Mouse (Mus musculus): ENCODE results near the gene Gpr27. TPM values are rescaled to one million over a fixed set of nuclear protein-coding genes. Genes with fewer than 3 reads are reported as not detected.
A peak's percentile ranks its signal among the peaks of the same experiment; 100 is the strongest.

Gpr27 gene
- polyA plus RNA-seq, 1 experiment from 2014 or later: 0.04 TPM

DNA sequence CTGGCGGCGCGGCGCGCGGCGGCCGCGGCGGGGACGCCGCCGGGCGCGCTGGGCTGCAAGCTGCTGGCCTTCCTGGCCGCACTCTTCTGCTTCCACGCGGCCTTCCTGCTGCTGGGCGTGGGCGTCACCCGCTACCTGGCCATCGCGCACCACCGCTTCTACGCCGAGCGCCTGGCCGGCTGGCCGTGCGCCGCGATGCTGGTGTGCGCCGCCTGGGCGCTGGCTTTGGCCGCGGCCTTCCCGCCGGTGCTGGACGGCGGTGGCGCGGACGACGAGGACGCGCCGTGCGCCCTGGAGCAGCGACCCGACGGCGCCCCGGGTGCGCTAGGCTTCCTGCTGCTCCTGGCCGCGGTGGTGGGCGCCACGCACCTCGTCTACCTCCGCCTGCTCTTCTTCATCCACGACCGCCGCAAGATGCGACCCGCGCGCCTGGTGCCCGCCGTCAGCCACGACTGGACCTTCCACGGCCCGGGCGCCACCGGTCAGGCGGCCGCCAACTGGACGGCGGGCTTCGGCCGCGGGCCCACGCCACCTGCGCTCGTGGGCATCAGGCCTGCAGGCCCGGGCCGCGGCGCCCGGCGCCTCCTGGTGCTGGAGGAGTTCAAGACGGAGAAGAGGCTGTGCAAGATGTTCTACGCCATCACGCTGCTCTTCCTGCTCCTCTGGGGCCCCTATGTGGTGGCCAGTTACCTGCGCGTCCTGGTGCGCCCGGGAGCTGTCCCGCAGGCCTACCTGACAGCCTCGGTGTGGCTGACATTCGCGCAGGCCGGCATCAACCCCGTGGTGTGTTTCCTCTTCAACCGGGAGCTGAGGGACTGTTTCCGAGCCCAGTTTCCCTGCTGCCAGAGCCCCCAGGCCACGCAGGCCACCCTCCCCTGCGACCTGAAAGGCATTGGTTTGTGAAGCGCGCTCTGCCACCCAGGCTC is 700 bp downstream of the Gpr27 start:
- H3K9ac ChIP-seq (ENCODE audit: low read depth, low read length): no peak overlapping the region
- no peak for ATAC-seq (ENCODE audit: low read depth)
- no peaks in the 10 kb centered on the region for H3K4me1 ChIP-seq (ENCODE audit: control insufficient read depth, low read depth, low read length)
- H3K36me3 ChIP-seq (ENCODE audit: control insufficient read depth, insufficient read depth): no peaks in the 10 kb centered on the region
- no peak overlapping the region for H3K27ac ChIP-seq (ENCODE audit: low read length)
- WGBS (ENCODE audit: insufficient replicate concordance): 3% methylated on average over 86 of the region's 110 CpGs
- no peaks in the 10 kb centered on the region for H3K9me3 ChIP-seq (replicated peaks; ENCODE audit: control insufficient read depth, low read length)
- H3K27me3 ChIP-seq (ENCODE audit: control insufficient read depth, insufficient read depth, low read depth, low read length): peaks cover 71% of the 10 kb centered on the region
- peak overlapping the region; percentile 51 for H3K4me3 ChIP-seq (ENCODE audit: low read depth, low read length)
- peak overlapping the region; percentile 64 for H3K4me2 ChIP-seq (ENCODE audit: low read depth, low read length)

DNA sequence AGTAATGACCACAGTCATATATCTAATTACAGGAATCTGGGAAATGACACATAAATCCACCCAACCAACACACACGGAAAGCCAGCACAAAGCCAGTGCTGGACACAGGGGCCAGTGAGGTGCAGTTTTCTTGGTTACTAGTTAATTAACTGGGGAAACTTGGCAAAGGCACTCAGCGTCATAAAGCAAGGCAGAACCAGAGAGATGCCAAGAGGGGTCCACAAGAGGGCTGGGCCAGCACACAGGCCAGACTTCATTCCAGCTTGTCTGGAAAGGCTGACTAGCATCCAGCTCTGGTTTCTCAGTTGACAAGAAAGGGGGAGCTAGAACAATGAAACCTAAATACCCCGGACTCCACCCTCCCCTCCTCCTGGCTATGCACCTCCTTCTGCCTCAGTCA is 8.0 kb downstream of the Gpr27 start:
- ATAC-seq (ENCODE audit: low read depth): no peak

DNA sequence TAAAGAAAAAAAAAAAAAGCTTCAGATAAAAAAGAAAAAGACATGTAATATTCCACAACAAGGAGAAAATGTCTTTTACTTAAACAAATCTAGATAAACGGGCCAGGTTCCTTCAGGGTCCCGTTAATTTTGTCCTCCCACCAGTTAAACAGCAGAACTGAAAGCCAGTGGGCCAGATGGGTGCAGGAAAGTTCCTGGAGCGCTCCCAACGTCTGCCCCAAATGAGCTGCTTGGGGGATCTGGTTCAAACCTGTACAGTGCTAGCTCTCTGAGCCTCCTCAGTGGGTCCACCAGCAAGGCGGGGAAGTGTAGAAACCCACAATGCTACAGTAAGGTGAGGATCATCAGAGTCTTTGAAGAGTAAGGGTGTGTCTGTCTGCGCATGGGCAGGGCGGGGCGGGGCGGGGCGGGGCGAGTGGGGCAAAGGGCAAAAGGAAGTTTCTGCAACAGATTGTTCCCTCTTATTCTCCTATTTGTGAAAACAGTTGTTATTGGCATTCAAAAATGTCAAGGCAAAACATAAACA is 19.2 kb downstream of the Gpr27 start:
- no peaks in the 10 kb centered on the region for H3K4me1 ChIP-seq (ENCODE audit: control insufficient read depth, low read depth, low read length)
- 40% methylated on average over 11 of the region's 11 CpGs for WGBS (ENCODE audit: insufficient replicate concordance)
- no peak for ATAC-seq (ENCODE audit: low read depth)
- H3K4me3 ChIP-seq (ENCODE audit: low read depth, low read length): no peak overlapping the region
- H3K9me3 ChIP-seq (replicated peaks; ENCODE audit: control insufficient read depth, low read length): no peaks in the 10 kb centered on the region
- no peaks in the 10 kb centered on the region for H3K36me3 ChIP-seq (ENCODE audit: control insufficient read depth, insufficient read depth)
- H3K9ac ChIP-seq (ENCODE audit: low read depth, low read length): no peak overlapping the region
- no peak overlapping the region for H3K27ac ChIP-seq (ENCODE audit: low read length)
- H3K4me2 ChIP-seq (ENCODE audit: low read depth, low read length): no peak overlapping the region
- peaks cover 1% of the 10 kb centered on the region; the same call in 1 of the 2 replicates for H3K27me3 ChIP-seq (ENCODE audit: control insufficient read depth, insufficient read depth, low read depth, low read length)

More for the DNA sequence above, 8.0 kb downstream of the Gpr27 start:
- Histone ChIP-seq H3K9me3 (replicated peaks; ENCODE audit: control insufficient read depth, low read length) (no peaks in the 10 kb centered on the region), H3K36me3 (ENCODE audit: control insufficient read depth, insufficient read depth) (no peaks in the 10 kb centered on the region), H3K4me2 (ENCODE audit: low read depth, low read length) (no peak overlapping the region), H3K9ac (ENCODE audit: low read depth, low read length) (no peak overlapping the region), H3K4me3 (ENCODE audit: low read depth, low read length) (no peak overlapping the region), H3K4me1 (ENCODE audit: control insufficient read depth, low read depth, low read length) (no peaks in the 10 kb centered on the region), H3K27ac (ENCODE audit: low read length) (no peak overlapping the region), H3K27me3 (ENCODE audit: control insufficient read depth, insufficient read depth, low read depth, low read length) (peaks cover 9% of the 10 kb centered on the region)
- WGBS (ENCODE audit: insufficient replicate concordance): 53% methylated on average over 3 of the region's 3 CpGs

DNA sequence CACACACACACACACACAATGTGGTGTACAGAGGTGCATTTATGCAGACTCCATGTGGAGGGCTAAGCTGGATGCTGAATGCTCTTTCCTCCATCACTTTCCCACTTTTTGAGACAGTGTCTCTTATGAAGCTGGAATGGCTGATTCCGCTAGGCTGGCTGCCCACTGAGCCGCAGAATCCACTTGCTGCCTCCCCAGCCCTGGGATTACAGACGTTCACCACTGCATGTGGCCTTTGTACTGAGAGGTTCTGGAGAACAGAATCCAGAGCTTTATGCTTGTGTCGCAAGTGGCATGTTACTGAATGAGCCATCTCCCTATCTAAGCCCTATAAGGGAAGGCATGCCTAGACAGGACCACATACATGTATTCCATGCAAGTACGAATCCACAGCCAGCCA is 20.8 kb downstream of the Gpr27 start:
- Histone ChIP-seq H3K36me3 (ENCODE audit: control insufficient read depth, insufficient read depth) (no peaks in the 10 kb centered on the region), H3K9ac (ENCODE audit: low read depth, low read length) (no peak overlapping the region), H3K27ac (ENCODE audit: low read length) (no peak overlapping the region), H3K27me3 (ENCODE audit: control insufficient read depth, insufficient read depth, low read depth, low read length) (peaks cover 2% of the 10 kb centered on the region; the same call in 1 of the 2 replicates), H3K4me2 (ENCODE audit: low read depth, low read length) (no peak overlapping the region), H3K4me1 (ENCODE audit: control insufficient read depth, low read depth, low read length) (no peaks in the 10 kb centered on the region), H3K9me3 (replicated peaks; ENCODE audit: control insufficient read depth, low read length) (no peaks in the 10 kb centered on the region), H3K4me3 (ENCODE audit: low read depth, low read length) (no peak overlapping the region)
- no peak for ATAC-seq (ENCODE audit: low read depth)
- WGBS (ENCODE audit: insufficient replicate concordance): 70% methylated on average over 5 of the region's 5 CpGs

DNA sequence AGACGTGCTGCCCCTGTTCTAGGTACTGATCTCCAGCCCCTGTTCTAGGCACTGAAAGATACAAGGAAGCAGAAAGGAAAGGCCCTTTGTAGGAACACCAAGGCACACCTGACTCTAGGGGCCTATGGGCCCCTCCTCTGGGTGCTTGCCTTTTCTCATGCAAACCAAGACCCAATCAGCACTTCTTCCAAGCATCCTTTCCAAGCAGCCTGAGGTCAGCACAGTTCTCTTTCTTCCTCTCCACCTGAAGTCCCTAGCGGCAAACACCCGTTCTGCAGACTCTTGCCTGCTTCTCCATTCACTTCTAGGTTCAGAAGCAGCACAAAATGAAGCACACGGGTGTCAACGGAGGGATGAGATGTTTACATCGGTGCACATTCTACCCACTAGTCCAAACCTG is 22.7 kb downstream of the Gpr27 start:
- Histone ChIP-seq H3K27ac (ENCODE audit: low read length) (no peak overlapping the region), H3K4me3 (ENCODE audit: low read depth, low read length) (no peak overlapping the region), H3K36me3 (ENCODE audit: control insufficient read depth, insufficient read depth) (no peaks in the 10 kb centered on the region), H3K4me2 (ENCODE audit: low read depth, low read length) (no peak overlapping the region), H3K4me1 (ENCODE audit: control insufficient read depth, low read depth, low read length) (no peaks in the 10 kb centered on the region), H3K9me3 (replicated peaks; ENCODE audit: control insufficient read depth, low read length) (no peaks in the 10 kb centered on the region), H3K27me3 (ENCODE audit: control insufficient read depth, insufficient read depth, low read depth, low read length) (peaks cover 2% of the 10 kb centered on the region; the same call in 1 of the 2 replicates), H3K9ac (ENCODE audit: low read depth, low read length) (no peak overlapping the region)
- ATAC-seq (ENCODE audit: low read depth): no peak
- 46% methylated on average over 6 of the region's 6 CpGs for WGBS (ENCODE audit: insufficient replicate concordance)

DNA sequence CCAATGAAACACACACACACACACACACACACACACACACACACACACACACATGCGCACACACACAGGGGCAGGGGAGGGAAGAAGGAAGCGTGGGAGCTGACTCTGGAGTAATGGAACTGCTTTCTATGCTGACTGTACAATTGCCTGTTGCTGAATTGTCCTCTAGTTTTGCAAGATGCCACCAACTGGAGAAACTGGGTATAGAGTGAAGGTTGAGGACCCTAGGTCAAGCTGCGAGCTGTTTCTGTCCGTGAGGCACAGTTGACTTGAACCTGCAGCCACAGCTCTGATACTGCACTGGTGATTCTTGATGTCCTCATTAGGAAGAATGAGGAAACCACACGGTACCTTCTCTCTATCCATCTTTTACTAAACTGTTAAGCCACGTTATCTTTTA is 23.4 kb downstream of the Gpr27 start:
- Histone ChIP-seq H3K36me3 (ENCODE audit: control insufficient read depth, insufficient read depth) (no peaks in the 10 kb centered on the region), H3K4me3 (ENCODE audit: low read depth, low read length) (no peak overlapping the region), H3K27ac (ENCODE audit: low read length) (no peak overlapping the region), H3K9ac (ENCODE audit: low read depth, low read length) (no peak overlapping the region), H3K9me3 (replicated peaks; ENCODE audit: control insufficient read depth, low read length) (no peaks in the 10 kb centered on the region), H3K4me2 (ENCODE audit: low read depth, low read length) (no peak overlapping the region), H3K27me3 (ENCODE audit: control insufficient read depth, insufficient read depth, low read depth, low read length) (peaks cover 2% of the 10 kb centered on the region; the same call in 1 of the 2 replicates), H3K4me1 (ENCODE audit: control insufficient read depth, low read depth, low read length) (no peaks in the 10 kb centered on the region)
- no peak for ATAC-seq (ENCODE audit: low read depth)
- WGBS (ENCODE audit: insufficient replicate concordance): 35% methylated on average over 5 of the region's 6 CpGs

DNA sequence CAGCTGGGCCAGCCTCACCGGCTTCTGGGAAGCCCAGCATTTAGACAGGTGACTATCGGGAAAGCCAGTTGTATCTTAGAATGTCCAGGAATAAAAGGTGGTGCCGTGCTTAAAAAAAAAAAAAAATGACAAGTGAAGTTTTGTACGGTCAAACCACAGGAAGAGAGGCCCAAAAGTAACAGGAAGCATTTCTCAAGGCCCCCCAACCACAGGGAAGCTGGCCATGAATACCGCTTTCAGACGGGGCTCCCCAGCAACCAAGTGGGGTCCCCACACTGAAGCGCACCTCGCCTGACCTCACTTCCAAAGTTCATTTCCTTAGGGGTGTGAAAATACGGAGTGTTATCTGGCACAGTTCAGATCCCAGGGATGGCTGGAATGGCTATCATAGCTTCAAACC is 28.6 kb downstream of the Gpr27 start:
- no peak overlapping the region for H3K4me3 ChIP-seq (ENCODE audit: low read depth, low read length)
- peaks cover 14% of the 10 kb centered on the region for H3K27me3 ChIP-seq (ENCODE audit: control insufficient read depth, insufficient read depth, low read depth, low read length)
- H3K27ac ChIP-seq (ENCODE audit: low read length): no peak overlapping the region
- no peak overlapping the region for H3K9ac ChIP-seq (ENCODE audit: low read depth, low read length)
- H3K9me3 ChIP-seq (replicated peaks; ENCODE audit: control insufficient read depth, low read length): no peaks in the 10 kb centered on the region
- no peak overlapping the region for H3K4me2 ChIP-seq (ENCODE audit: low read depth, low read length)
- no peaks in the 10 kb centered on the region for H3K4me1 ChIP-seq (ENCODE audit: control insufficient read depth, low read depth, low read length)
- no peak for ATAC-seq (ENCODE audit: low read depth)
- no peaks in the 10 kb centered on the region for H3K36me3 ChIP-seq (ENCODE audit: control insufficient read depth, insufficient read depth)
- 24% methylated on average over 9 of the region's 9 CpGs for WGBS (ENCODE audit: insufficient replicate concordance)

DNA sequence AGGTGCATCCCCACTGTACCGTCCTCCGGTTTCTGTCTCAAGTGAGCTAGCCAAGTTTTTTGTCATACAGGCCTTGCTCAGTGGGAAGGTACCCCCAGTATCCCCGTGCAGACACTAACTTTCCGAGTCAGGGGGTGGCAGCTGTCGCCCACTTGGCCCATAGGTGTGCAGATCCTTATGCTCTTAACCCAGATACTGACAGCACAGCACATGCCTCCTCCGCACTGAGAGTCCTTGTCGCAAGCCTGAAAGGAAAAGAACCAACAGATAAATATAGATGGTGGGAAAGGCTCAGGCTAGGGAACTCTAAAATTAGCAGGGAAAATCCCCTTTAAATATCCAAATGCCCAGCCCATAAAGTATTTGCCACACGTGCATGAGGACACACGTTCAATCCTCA is 29.9 kb downstream of the Gpr27 start:
- Histone ChIP-seq H3K27ac (ENCODE audit: low read length) (no peak overlapping the region), H3K4me3 (ENCODE audit: low read depth, low read length) (no peak overlapping the region), H3K9me3 (replicated peaks; ENCODE audit: control insufficient read depth, low read length) (no peaks in the 10 kb centered on the region), H3K4me2 (ENCODE audit: low read depth, low read length) (no peak overlapping the region), H3K36me3 (ENCODE audit: control insufficient read depth, insufficient read depth) (no peaks in the 10 kb centered on the region), H3K9ac (ENCODE audit: low read depth, low read length) (no peak overlapping the region), H3K27me3 (ENCODE audit: control insufficient read depth, insufficient read depth, low read depth, low read length) (peaks cover 25% of the 10 kb centered on the region), H3K4me1 (ENCODE audit: control insufficient read depth, low read depth, low read length) (no peaks in the 10 kb centered on the region)
- 68% methylated on average over 9 of the region's 9 CpGs for WGBS (ENCODE audit: insufficient replicate concordance)
- no peak for ATAC-seq (ENCODE audit: low read depth)

DNA sequence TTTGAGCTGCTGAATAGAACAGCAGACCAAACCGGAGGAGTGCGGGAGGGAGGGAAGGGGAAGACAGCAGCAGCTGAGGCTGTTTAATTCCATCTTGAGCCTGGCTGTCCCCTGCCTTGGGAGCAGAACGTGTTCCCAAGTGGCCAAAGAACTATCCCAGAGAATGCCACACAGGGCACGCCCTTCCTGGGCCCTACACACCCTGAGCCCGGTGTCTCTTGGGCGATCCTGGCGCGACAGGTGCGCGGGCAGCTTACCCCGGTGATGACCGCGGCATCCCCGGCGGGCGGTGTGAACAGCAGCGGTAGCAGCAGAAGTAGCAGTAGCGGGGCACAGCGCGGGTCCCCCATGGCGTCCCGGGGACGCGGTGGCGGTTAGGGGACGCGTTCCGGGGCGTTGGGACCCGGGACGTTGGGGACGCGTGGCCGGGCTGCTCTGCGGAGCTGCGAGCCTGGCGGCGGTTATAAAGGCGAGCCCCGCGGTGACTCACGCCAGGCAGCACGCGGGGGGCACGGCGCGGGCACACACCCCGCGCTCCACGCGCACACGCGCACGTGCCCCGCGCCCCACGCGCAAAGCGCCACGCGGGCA is 33.6 kb downstream of the Gpr27 start, which contains the start of gene Prok2:
TSS of gene Prok2 (minus strand) at position 422 of the 591 bp plus-strand sequence.
- no peak within 1 kb of the TSS for H3K9ac ChIP-seq (ENCODE audit: low read depth, low read length)
- WGBS (ENCODE audit: insufficient replicate concordance): 1% methylated on average over 53 of the region's 61 CpGs

More for the DNA sequence above, 33.6 kb downstream of the Gpr27 start, which contains the start of gene Prok2:
- H3K27me3 ChIP-seq (ENCODE audit: control insufficient read depth, insufficient read depth, low read depth, low read length): peaks cover 25% of the 10 kb centered on the region
- ATAC-seq (ENCODE audit: low read depth): no peak
- no peaks in the 10 kb centered on the region for H3K4me1 ChIP-seq (ENCODE audit: control insufficient read depth, low read depth, low read length)
- peak within 1 kb of the TSS; percentile 41 for H3K4me2 ChIP-seq (ENCODE audit: low read depth, low read length)
- H3K4me3 ChIP-seq (ENCODE audit: low read depth, low read length): peak within 1 kb of the TSS; percentile 32
- H3K27ac ChIP-seq (ENCODE audit: low read length): no peak within 1 kb of the TSS
- H3K36me3 ChIP-seq (ENCODE audit: control insufficient read depth, insufficient read depth): no peaks in the 10 kb centered on the region
- H3K9me3 ChIP-seq (replicated peaks; ENCODE audit: control insufficient read depth, low read length): no peaks in the 10 kb centered on the region
